Mouse (Mus musculus) thymus, adult 2 months (tissue): ENCODE data around the gene Hoxb3. TPM values are rescaled to one million over a fixed set of nuclear protein-coding genes. Genes with fewer than 3 reads are reported as not detected.

Experiments used
- DNase-seq: peaks from one replicate; pipeline ENCODE4 v3.0.0; 2021
- H3K27ac ChIP-seq: fragments of 200-500 bp; 2 replicates; pipeline ENCODE4 v1.5.1; 2012; ENCODE audit warnings: low read length, control low read depth; ENCODE audit not compliant: control insufficient read depth, insufficient read depth
- H3K27me3 ChIP-seq: fragments of 200-500 bp; 2 replicates; pipeline ENCODE4 v1.6.1; 2012; ENCODE audit warnings: mild to moderate bottlenecking, low read length, moderate library complexity, mixed read lengths; ENCODE audit not compliant: control insufficient read depth, insufficient read depth
- H3K36me3 ChIP-seq: fragments of 200-500 bp; 2 replicates; pipeline ENCODE4 v1.6.1; 2012; ENCODE audit warnings: mild to moderate bottlenecking, low read length, moderate library complexity; ENCODE audit not compliant: control insufficient read depth, insufficient read depth
- H3K4me1 ChIP-seq: fragments of 200-500 bp; replicated peaks from 2 replicates; pipeline ENCODE4 v1.6.1; 2012; ENCODE audit warnings: low read length; ENCODE audit not compliant: control insufficient read depth, insufficient read depth
- H3K4me3 ChIP-seq: fragments of 200-500 bp; 2 replicates; pipeline ENCODE4 v1.5.1; 2012; ENCODE audit warnings: mild to moderate bottlenecking, low read length, control low read depth, moderate library complexity; ENCODE audit not compliant: control insufficient read depth, insufficient read depth
- CTCF ChIP-seq: fragments of 200-500 bp; IDR thresholded peaks from 2 replicates; pipeline ENCODE4 v1.5.1; 2012; ENCODE audit warnings: mild to moderate bottlenecking, control low read depth, low read length, moderate library complexity, borderline replicate concordance; ENCODE audit not compliant: control insufficient read depth, poor library complexity, insufficient read depth; ENCODE audit errors: extremely low read depth
- POLR2A ChIP-seq: fragments of 200-500 bp; IDR thresholded peaks from 2 replicates; pipeline ENCODE4 v1.6.1; 2012; ENCODE audit warnings: mild to moderate bottlenecking, low read length, control low read depth, moderate library complexity; ENCODE audit not compliant: control insufficient read depth, poor library complexity, insufficient read depth; ENCODE audit errors: extremely low read depth
- WGBS: fragments of 180-500 bp; shearing (Covaris S2); methylation state at CpG from one replicate; pipeline ENCODE4 v1.1.7; 2018; 5-methylcytosine and 5-hydroxymethylcytosine counted together
- polyA plus RNA-seq: library from polyadenylated mRNA; depleted of rRNA; stranded (reverse); fragments of >200 nt; gene quantifications from 2 replicates; pipeline ENCODE4 v1.2.3, GENCODE M21; 2012

Gene Hoxb3
- polyA plus RNA-seq, 1 experiment = 1.1 TPM

GRCm38 (mm10) chr11:96279421-96280233 is 43.5 kb upstream of the Hoxb3 start:
- no peak overlapping the region for H3K27ac ChIP-seq
- H3K27me3 ChIP-seq = peaks cover 55% of the 10 kb centered on the region
- no peak for TF ChIP-seq POLR2A
- no peak for TF ChIP-seq CTCF
- no peak for DNase-seq
- 15% methylated on average over 31 of the region's 31 CpGs for WGBS
- no peaks in the 10 kb centered on the region; the same call in 1 of the 2 replicates for H3K4me1 ChIP-seq
- no peak overlapping the region for H3K4me3 ChIP-seq
- no peaks in the 10 kb centered on the region for H3K36me3 ChIP-seq

DNA sequence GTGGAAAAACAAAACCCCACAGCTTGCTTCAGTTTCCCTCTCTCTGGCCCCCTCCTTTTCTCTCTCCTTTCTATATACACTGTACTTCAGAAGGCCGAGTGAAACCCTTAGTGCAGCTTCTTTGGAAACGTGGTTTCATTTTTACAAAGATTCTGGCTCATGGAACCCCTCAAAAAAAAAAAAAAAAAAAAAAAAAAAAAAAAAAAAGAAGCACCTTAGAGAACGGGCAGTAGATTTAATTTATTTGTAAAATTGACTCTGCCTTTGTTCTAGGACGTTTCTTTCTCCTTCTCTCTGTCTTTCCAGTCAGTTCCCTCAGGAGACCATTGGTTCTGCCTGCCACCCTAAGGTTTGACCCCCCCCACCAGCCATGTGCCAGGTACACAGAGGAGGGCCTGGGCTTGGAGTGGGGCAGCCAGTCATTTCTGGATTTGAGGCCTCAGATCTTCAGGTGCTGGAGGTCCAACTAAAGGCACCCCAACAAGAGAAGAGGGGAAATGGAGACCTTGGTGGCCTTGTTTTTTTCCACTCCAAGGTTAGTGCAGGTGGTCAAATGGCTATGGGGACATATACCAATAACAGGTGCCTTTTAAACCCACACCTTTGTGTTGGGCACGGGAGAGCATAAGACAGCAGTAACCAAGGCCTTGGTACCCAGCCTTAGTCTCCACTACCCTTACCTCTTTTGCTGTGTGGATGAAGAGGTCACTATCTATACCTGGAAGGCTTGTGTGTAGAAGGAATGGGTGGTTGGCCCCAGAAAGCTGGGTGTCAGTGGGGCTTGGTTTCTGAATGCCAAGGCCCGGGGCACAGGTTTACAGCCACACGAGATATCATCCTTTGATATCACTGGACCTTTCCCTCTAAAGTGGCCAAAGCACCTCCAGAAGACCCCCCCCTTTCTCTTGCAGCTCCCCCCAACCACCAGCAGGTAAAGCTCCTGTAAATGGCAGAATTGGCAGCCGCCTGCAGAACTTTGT is 42.4 kb upstream of the Hoxb3 start:
- no peak for TF ChIP-seq POLR2A
- TF ChIP-seq CTCF = no peak
- H3K27me3 ChIP-seq = peaks cover 60% of the 10 kb centered on the region
- H3K4me3 ChIP-seq = no peak overlapping the region
- no peak for DNase-seq
- H3K36me3 ChIP-seq = no peaks in the 10 kb centered on the region
- H3K4me1 ChIP-seq = no peaks in the 10 kb centered on the region; the same call in 1 of the 2 replicates
- 45% methylated on average over 8 of the region's 8 CpGs for WGBS
- H3K27ac ChIP-seq = no peak overlapping the region

DNA sequence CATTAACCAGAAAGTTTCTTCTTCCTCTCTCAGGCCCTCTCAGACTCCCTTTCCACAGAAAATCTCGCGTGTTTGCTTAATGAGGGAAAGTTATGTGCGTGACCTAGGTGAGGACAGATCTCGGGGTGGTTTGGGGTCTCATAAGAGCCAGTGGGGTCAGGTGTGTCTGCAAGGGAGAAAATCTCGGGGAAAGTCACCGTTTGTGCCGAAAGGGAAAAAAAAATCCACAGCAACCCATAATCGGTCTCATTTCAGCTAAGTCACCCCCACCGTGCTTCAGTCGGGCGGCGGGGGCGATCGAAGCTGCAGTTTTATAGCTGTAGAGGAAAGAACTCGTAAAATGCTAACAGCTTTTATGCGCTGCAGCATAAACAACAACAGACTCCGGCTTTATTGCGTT is 41.7 kb upstream of the Hoxb3 start:
- WGBS = 20% methylated on average over 18 of the region's 18 CpGs
- no peaks in the 10 kb centered on the region; the same call in 1 of the 2 replicates for H3K4me1 ChIP-seq
- H3K36me3 ChIP-seq = no peaks in the 10 kb centered on the region
- DNase-seq = no peak
- peaks cover 68% of the 10 kb centered on the region for H3K27me3 ChIP-seq
- no peak overlapping the region for H3K4me3 ChIP-seq
- no peak overlapping the region for H3K27ac ChIP-seq
- TF ChIP-seq CTCF (no peak), POLR2A (no peak)

GRCm38 (mm10) chr11:96281855-96282570 is 41.1 kb upstream of the Hoxb3 start, which contains the start of gene Hoxb8:
Gene Hoxb8 (plus strand): TSS chr11:96281905.
- H3K27me3 ChIP-seq = peaks cover 70% of the 10 kb centered on the region
- H3K27ac ChIP-seq = no peak within 1 kb of the TSS
- WGBS = 8% methylated on average over 27 of the region's 27 CpGs

GRCm38 (mm10) chr11:96282795-96283430 is 40.2 kb upstream of the Hoxb3 start:
- Histone ChIP-seq H3K36me3 (no peaks in the 10 kb centered on the region), H3K27ac (no peak overlapping the region), H3K27me3 (peaks cover 75% of the 10 kb centered on the region), H3K4me3 (no peak overlapping the region), H3K4me1 (peaks cover 5% of the 10 kb centered on the region)
- DNase-seq = no peak
- TF ChIP-seq POLR2A = no peak
- WGBS = 4% methylated on average over 49 of the region's 49 CpGs

More at GRCm38 (mm10) chr11:96281855-96282570, 41.1 kb upstream of the Hoxb3 start, which contains the start of gene Hoxb8:
- Histone ChIP-seq H3K36me3 (no peaks in the 10 kb centered on the region), H3K4me3 (no peak within 1 kb of the TSS), H3K4me1 (peaks cover 5% of the 10 kb centered on the region)
- no peak for DNase-seq
- TF ChIP-seq POLR2A (no peak), CTCF (no peak)
